Mouse (Mus musculus) bone marrow, adult 2 months (tissue): ENCODE data around the gene Klhl32. TPM values are rescaled to one million over a fixed set of nuclear protein-coding genes. Genes with fewer than 3 reads are reported as not detected.

Source experiments
- H3K27ac ChIP-seq: fragments of 200-500 bp; 2 replicates; pipeline ENCODE4 v1.5.1; 2012; ENCODE audit warnings: low read depth, mild to moderate bottlenecking, control low read depth, inconsistent platforms, low read length; ENCODE audit not compliant: control insufficient read depth, poor library complexity, insufficient read depth
- H3K4me1 ChIP-seq: fragments of 200-500 bp; 2 replicates; pipeline ENCODE4 v1.6.1; 2011; ENCODE audit warnings: low read length; ENCODE audit not compliant: control insufficient read depth, insufficient read depth
- H3K4me3 ChIP-seq: fragments of 200-500 bp; replicated peaks from 2 replicates; pipeline ENCODE3; 2011; ENCODE audit warnings: mild to moderate bottlenecking, low read depth, low read length, control low read depth; ENCODE audit not compliant: control insufficient read depth
- CTCF ChIP-seq: fragments of 200-500 bp; IDR thresholded peaks from 2 replicates; pipeline ENCODE4 v1.5.1; 2011; ENCODE audit warnings: low read length, control low read depth; ENCODE audit not compliant: control insufficient read depth, insufficient read depth
- POLR2A ChIP-seq: fragments of 200-500 bp; IDR thresholded peaks from 2 replicates; pipeline ENCODE4 v1.6.1; 2011; ENCODE audit warnings: low read depth, mild to moderate bottlenecking, control low read depth, low read length, borderline replicate concordance; ENCODE audit not compliant: control insufficient read depth
- WGBS: fragments of 180-500 bp; shearing (Covaris S2); methylation state at CpG from one replicate; pipeline ENCODE4 v1.1.7; 2018; 5-methylcytosine and 5-hydroxymethylcytosine counted together
- polyA plus RNA-seq: library from polyadenylated mRNA; stranded (reverse); fragments of >200 nt; gene quantifications from 2 replicates; pipeline ENCODE4 v1.2.4, GENCODE M21; 2011; ENCODE audit warnings: low replicate concordance; ENCODE audit not compliant: missing spikeins, insufficient read depth, insufficient read length

Gene Klhl32
- polyA plus RNA-seq, 1 experiment, result 0.42 TPM

DNA sequence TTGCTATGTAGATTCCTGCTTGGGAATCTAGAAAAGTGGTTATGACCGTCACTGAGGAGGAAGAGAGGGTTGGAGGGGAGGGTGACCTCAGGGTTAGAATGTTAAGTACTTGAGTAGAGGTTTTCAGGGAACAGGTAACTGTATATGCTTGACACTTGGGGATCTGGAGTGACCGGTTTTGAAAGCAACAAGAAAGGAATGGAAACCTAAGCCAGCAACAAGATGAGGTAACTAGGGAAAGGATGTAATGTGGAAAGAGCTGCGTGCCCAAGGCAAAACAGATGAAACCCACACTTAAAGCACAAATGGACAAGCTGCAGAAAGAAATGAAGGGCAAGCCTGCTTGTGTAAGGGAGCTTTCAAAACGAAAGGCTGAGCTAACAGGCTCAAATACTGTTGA is 18.3 kb upstream of the Klhl32 start:
- 57% methylated on average over 4 of the region's 4 CpGs for WGBS
- Histone ChIP-seq H3K27ac (no peak overlapping the region), H3K4me3 (no peak overlapping the region), H3K4me1 (no peaks in the 10 kb centered on the region)
- TF ChIP-seq CTCF (no peak), POLR2A (no peak)

GRCm38 (mm10) chr4:24865691-24866090 is 14.8 kb upstream of the Klhl32 start:
- TF ChIP-seq POLR2A (no peak), CTCF (no peak)
- H3K27ac ChIP-seq, result no peak overlapping the region
- H3K4me3 ChIP-seq, result no peak overlapping the region
- no peaks in the 10 kb centered on the region for H3K4me1 ChIP-seq
- WGBS, result 54% methylated on average over 6 of the region's 6 CpGs

- Histone ChIP-seq H3K4me1 (no peaks in the 10 kb centered on the region; the same call in 1 of the 2 replicates), H3K27ac (no peak overlapping the region), H3K4me3 (no peak overlapping the region)
- TF ChIP-seq POLR2A (no peak), CTCF (no peak)
- WGBS, result 83% methylated on average over 2 of the region's 2 CpGs
Observed at GRCm38 (mm10) chr4:24847406-24847805, 3.5 kb downstream of the Klhl32 start.

- Histone ChIP-seq H3K4me1 (no peaks in the 10 kb centered on the region; the same call in 1 of the 2 replicates), H3K27ac (no peak overlapping the region), H3K4me3 (no peak overlapping the region)
- TF ChIP-seq POLR2A (no peak), CTCF (no peak)
- WGBS, result 88% methylated on average over 5 of the region's 5 CpGs
Observed at GRCm38 (mm10) chr4:24845546-24845945, 5.4 kb downstream of the Klhl32 start.

- Histone ChIP-seq H3K27ac (no peak overlapping the region), H3K4me1 (no peaks in the 10 kb centered on the region), H3K4me3 (no peak overlapping the region)
- TF ChIP-seq CTCF (no peak), POLR2A (no peak)
- 78% methylated on average over 6 of the region's 6 CpGs for WGBS
Observed at GRCm38 (mm10) chr4:24838567-24838966, 12.4 kb downstream of the Klhl32 start.

DNA sequence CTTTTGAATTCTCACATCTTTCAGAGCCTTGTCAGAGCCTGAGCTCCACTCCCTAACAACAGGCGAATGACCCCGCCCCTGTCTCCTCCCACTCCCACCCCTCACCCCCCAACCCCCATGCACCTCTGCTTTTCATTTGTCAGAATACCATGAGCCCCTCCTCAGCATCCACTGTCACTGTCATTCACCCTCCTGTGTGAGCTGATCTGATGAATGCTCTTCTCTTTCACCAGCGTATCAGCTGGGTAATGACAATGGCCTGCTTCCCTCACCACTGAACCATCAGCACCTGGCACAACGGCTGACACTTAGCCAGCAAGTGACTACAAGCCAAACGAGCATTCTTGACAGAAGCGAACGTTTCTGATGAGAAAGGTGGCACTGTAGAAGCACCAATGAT is 15.4 kb downstream of the Klhl32 start:
- Histone ChIP-seq H3K4me1 (no peaks in the 10 kb centered on the region), H3K4me3 (no peak overlapping the region), H3K27ac (no peak overlapping the region)
- TF ChIP-seq CTCF, result no peak
- TF ChIP-seq POLR2A, result no peak
- 59% methylated on average over 7 of the region's 7 CpGs for WGBS

- H3K4me1 ChIP-seq, result no peaks in the 10 kb centered on the region
- WGBS, result 83% methylated on average over 1 of the region's 1 CpGs
- no peak overlapping the region for H3K4me3 ChIP-seq
- H3K27ac ChIP-seq, result no peak overlapping the region
- no peak for TF ChIP-seq POLR2A
- no peak for TF ChIP-seq CTCF
Observed at GRCm38 (mm10) chr4:24808316-24808715, 42.6 kb downstream of the Klhl32 start.

DNA sequence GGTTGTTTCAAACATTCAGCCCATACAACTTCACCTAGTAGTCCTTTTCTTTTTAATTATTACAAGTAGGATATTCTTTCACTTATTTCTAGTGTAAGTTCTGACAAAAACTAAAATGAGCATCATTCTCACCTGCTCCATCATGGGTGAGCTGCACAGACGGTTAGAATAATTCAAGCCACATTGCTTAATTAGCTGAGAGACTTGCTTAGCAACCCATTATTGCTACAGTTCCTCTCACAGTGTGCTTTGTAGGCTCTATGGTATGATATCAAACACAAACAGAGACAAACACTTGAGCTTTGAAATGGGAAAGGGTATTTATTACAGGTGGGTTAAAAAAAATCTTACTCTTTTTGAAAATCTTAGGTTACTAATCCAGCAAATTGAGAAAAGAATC is 49.0 kb downstream of the Klhl32 start:
- Histone ChIP-seq H3K4me3 (no peak overlapping the region), H3K27ac (no peak overlapping the region), H3K4me1 (no peaks in the 10 kb centered on the region)
- WGBS, result 68% methylated on average over 1 of the region's 1 CpGs
- no peak for TF ChIP-seq CTCF
- no peak for TF ChIP-seq POLR2A

DNA sequence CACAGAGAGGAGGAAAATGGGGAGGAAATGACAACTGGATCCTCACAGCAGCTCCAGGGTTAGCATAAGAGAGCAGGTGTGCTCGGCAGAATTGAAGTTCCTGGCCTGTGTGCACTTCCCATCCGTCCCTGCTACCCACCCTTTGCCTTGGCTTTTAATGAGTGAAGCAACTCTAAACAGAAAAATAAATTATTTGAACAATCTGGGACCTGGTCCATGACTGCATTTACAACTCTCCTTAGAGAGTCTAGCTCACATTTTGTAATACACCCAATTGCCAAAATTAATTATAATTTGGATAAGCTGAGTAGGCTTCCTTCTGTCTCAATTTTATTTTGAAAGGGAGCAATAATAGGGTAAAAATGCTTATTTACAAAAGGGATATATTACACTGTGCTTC is 49.6 kb downstream of the Klhl32 start:
- no peak overlapping the region for H3K27ac ChIP-seq
- no peaks in the 10 kb centered on the region for H3K4me1 ChIP-seq
- TF ChIP-seq CTCF (no peak), POLR2A (no peak)
- WGBS, result 45% methylated on average over 2 of the region's 2 CpGs
- H3K4me3 ChIP-seq, result no peak overlapping the region
